Mouse (Mus musculus) frontal cortex, postnatal 14 days (tissue): ENCODE results near the gene Znhit3.

Source experiments
- DNase-seq, 2 experiments: peaks; one replicate each; pipeline ENCODE4 v3.0.0; 2022; ENCODE audit warnings: low spot score in 2 of 2

Znhit3 gene

DNA sequence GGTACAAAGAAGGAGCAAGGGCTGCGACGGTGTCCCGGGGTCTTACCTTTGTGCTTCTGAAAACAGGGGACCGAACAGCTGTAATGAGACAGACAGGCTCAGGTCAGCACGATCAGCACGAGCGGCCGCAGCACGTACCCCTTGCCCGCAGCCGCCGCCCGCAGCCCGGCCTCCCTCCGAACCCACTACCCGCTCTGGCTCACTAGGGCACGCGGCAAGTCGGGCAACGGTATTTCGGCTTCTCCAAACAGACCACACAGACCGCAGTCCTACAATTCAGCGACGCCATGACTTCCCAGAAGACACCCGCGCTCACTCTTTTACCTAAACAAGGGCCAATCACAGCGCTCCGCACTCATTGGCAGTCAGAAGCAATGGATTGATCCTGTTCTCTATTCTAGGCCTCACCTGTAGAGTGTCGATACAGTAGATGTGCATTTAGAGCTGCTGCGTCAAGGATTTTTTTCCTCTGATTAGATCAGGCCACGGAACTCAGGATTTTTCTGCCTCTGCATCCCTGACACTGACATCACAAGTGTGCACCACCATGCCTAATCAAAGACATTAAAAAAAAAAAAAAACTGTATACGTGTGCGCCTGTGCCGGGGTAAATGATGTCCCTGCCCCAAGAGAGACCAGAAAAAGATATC, at the start of gene Znhit3:
Znhit3 (minus strand) TSS at position 314 of the 650 bp plus-strand sequence.
- DNase-seq = peak; percentile 76 to 84

DNA sequence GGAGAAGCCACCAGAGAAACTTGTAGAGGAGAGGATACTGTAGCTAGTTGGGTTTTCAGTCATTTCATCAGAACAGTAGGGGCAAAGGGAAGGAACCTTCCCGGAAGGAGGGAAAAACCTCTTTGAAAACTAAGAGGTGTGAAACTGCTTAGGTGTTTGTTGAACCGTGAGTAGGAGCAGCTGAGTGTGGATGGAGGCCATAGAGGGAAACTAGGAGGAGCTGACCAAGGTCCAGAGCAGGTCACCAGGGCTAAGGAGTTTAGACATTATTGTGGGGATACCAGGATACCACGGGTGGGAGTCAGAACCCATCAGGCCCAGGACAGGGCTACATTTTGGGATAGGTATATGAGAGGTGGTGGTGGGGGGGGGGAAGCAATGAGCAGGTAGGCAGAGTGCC, 47.4 kb upstream of the Znhit3 start:
- DNase-seq = no peak

DNA sequence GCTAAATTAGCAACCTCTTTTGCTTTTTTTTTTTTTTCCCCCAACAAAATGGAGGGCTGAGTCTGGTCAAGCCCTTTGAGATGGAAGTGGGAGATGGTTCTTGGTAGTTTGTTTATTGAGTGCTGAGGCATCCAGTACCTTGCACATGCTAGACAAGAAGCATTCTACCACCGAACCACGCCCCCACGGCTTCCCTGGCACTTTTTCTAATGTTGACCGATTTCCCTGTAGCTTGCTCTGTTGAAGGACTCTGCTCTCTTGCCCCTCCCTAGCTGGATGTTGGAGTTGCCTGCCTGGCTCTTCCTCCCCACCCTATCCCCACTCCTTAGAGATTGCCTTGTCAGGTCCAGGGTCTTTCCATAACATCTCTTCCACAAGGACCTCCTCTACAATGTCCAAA, 46.4 kb upstream of the Znhit3 start:
- no peak for DNase-seq

DNA sequence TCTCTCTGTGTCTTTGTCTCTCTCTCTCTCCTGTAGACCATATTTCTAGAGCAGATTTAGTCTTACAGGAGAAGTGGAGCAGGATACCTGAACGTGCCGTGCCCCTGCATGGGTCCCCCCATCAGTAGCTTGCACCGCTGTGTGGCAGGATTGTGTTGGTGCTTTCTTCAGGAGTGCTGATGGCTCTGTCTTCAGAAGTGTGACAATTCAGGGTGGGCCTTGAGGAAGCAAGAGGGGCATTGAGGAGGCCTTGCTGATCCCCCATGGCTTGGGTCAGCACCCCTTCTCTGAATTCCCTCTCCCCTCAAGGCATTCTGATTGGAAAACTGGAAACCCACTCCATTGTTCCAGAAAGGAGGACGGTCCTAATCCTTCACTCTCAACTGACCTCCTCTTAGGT, 45.4 kb upstream of the Znhit3 start:
- no peak for DNase-seq

DNA sequence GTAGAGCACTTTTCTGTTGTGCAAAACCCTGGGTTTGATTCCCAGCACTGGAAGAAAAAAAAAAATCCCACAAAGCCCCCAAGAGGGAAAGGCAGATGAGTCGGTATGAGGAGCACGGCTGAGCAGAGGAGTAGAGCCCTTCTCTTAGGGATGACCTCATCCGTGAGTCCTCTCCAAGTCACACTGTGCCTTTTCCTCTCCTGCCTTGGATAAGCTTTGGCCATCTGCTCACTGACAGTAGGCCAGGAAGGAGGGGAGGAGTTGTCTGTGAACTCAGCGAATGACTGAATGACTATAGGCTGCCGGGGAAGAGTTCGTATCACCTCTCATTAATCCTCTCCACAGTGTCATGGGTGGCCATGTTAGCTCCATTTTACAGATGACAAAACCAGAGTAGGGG, 44.6 kb upstream of the Znhit3 start:
- no peak for DNase-seq

DNA sequence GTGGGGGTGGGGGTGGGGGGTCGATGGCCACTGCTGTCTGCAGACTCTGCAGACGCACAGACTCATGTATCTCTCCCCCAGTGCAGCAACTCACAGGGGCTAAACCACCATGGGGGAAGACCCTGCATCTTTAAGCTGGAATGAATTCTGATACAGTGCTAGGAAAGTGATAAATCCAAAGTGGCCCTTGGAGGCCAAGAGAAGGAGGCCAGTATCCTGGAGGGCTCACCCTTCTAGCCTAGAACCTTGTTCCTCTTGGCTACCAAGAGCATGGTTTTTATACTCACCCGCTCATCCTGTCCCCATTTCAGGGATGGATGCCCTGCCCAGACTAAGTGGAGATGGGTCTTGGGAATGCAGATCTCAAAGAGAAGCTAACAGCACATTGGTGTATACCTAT, 44.1 kb upstream of the Znhit3 start:
- DNase-seq = no peak

DNA sequence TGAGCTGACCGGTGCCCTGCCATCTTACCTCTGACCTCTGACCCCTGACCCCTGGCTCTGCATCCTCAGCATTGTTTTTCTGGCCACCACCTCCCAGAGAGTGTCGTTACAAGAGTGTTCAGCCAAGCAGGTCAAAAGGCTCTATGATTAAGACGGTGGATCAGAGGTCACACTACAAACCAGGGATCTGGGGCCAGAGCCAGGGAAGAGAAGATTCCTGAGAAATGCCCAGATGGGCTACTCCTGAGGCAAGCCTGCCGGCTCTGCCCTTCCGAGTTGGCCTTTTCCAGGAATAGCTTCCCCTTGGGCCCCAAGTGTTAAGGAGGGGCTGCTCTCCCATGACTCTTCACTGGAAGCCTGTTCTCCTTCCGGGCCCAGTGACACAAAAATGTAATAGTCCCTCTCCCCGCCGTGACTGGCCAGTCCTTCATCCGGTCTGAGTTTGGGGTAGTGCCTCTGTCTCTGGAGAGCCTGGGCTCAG, 43.6 kb upstream of the Znhit3 start:
- no peak for DNase-seq

DNA sequence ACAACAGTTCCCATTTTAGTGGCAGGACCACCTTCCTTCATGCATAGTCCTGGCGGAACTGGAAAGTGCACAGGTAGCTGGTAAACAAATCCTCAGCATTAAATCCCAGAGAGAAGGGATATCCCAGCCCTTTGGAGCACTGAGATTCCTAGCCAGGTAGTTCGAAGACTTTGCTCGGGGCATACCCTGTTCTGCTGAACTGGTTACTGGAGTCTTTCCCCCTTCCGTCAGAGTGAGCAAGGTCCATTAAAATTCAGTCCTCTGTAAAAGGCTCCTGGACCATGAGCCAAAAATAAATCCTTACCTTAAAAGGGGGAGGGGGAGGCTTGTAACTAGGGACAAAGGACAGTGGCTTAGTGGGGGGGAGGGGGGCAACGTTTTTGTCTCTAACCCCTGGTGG, 43.0 kb upstream of the Znhit3 start:
- no peak for DNase-seq

DNA sequence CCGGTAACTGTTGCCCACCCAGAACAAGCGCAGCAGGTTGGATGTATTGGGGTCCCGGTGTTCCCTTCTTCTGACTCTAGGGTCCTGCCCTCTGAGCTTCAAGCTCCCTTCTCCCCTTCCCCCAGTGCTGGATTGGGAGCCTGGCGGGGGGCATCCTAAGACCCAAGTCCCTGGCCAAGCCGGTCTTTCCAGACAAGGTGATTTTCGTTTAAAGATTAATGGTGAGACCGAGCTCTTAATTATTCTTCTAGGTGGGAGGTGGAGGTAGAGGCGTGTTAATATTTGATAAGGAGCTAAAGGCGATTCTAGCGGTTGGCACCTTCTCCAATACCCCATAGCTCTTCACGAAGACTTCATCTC, 42.1 kb upstream of the Znhit3 start:
- no peak for DNase-seq

DNA sequence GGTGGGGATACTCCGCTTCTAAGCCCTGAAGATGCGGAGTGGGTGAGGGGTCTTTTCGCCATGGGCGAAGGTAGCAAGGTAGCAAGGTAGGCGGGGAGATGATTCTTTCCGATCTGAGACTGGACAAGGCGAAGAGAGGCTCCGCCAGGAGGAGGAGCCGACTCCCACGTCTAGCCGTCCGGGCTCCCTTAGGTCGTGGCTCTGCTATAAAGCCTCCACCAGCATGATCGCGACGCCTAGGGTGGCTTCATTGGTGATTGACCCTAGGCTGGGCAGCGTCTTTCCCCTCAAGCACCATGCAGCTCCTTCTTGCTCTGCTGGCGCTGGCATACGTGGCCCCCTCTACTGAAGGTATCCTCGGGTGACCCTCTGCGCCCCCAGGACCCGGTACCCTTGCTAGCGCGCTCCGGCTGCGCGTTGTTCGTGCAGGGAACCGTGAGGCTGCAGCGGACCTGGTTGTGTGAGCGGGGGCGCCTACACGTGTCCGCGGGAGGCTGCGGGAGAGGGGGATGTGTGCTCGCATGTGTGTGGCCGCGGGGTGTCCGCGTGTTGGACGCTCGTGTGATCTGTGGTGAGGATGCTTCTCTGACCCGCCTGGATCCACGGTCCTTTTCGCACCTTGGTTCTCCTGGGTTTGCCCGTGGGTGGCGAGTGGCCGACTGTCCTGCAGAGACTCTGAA, 41.6 kb upstream of the Znhit3 start, which contains the start of gene Car4:
Car4 (plus strand) TSS at position 196 of the 680 bp plus-strand sequence.
- DNase-seq = peak in 1 of 2 experiments; percentile 12

DNA sequence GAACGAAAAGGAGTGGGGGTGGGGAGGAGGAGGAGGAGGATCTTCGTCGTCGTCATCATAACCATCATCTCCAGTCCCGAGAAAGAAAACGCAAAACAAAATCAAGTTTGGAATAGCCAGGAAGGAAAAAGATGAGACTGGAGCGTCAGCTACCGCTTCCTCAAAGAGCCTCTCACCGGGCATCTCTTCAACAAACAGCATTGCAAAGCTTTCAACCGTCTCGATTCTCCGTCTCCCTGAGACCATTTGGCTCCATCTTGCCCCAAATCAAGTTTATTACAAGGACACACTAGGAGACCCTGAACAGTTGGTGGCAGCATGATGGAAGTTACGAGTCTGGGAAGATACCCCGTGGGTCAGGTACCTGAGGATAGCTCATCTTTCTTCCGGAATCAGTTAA, 41.0 kb upstream of the Znhit3 start:
- no peak for DNase-seq

DNA sequence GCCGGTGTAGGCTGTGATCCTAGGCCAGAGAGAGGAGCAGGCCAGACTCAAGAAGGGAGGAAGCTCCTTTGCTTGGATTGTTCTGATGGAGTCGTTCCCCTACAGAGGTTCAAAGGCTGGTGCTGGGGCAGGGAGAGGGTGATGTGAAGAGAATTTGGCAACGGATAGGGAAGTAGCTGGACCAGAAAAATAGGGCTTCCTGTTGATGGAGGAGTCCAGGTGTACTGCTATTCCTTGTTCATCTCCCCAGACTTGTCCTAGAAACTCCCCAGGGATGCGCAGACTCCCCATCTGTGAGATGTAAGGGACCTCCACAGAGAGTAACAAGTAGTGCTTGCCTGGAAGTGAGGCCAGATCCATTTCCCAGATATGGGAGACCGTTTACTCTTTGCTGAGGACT, 40.2 kb upstream of the Znhit3 start:
- DNase-seq = no peak

DNA sequence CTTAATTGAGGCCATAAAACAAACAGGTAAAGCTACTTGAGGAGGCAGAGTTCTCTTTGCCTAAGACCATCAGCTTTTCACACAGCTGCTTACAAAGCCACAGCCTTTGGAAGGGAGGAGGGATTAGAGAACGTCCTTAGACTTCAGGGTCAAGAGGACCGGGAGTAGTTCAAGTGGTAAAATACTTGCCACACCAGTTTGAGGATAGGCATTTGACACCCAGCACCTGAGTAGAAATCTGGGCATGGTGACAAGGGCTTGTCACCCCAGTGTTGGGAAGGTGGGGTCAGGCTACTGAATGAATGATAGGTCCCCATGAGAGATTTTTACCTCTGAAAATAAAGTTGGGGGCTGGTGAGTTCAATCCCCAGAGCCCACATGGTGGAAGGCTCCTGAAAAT, 36.4 kb upstream of the Znhit3 start:
- DNase-seq = no peak

DNA sequence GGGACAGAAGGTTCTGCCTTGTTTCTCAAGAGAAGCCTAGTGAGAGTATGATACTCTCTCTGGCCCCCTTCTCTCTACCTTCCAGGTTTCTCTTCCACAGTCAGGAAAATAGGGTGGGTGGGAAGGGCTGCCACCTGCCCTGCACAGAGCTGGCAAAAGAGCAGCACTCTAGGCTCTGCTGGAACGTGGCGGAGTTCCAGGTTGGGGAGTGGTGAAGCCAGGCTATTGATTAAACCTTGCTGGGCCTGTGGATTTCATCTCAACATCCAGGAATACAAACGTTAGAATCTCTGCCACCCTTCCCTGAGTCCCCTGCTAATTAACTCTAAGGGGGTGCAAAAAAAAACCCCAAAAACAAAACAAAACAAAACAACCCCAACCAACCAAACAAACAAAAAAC, 32.4 kb upstream of the Znhit3 start:
- no peak for DNase-seq

DNA sequence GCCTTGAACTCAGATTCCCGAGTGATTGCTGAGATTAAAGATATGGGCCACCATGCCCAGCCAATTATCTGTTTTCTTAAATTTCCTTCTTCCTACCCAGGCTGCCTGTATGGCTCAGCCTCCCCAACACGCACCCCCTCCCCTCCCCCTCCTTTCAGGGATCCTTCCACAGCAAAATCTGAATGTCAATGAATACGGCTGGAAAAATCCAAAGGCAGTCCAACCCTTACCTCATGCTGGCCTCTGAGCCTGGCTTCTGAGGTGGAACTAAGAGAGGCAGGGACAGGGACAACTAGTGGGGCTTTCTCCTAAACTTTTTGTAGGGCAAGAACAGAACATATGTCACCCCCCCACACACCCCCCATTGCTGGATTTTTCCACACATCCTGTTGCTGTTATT, 31.9 kb upstream of the Znhit3 start:
- no peak for DNase-seq

DNA sequence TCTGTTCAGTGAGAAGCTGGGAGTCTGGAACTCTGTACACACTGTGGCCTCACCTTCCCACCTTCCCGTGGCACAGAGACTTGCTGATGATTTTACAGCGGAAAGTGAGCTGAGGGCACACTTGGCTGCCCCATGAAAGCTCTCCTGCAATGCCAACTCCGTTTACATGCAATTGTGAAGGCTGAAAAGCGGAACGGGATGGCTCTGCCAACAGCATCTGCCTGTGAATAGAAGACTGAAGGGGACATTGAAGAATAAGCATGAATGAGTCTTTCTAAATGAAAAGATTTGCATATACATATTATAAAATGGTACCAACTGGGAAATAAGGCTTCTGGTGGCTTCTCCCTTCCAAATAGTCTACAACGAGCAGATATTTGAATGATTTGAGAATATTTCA, 31.0 kb upstream of the Znhit3 start:
- no peak for DNase-seq

DNA sequence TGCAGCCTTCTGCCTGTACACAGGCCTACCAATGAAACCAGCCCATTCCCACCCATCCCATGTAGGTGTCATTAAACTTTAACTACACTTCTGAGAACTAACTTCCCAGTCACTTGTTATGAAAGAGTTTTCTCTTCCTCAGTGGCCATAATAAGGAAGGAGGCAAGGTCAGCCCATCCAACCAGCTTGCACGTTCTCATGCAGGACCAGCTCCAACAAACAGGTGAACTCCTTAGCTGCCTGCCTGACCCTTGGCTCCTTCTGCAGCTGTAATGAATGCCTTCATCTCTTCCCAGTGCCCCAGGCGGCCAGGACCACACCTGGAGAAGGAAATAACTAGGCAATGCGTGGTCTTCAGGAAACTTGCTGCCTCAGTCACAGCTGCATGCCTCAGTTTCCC, 29.7 kb upstream of the Znhit3 start:
- DNase-seq = no peak

DNA sequence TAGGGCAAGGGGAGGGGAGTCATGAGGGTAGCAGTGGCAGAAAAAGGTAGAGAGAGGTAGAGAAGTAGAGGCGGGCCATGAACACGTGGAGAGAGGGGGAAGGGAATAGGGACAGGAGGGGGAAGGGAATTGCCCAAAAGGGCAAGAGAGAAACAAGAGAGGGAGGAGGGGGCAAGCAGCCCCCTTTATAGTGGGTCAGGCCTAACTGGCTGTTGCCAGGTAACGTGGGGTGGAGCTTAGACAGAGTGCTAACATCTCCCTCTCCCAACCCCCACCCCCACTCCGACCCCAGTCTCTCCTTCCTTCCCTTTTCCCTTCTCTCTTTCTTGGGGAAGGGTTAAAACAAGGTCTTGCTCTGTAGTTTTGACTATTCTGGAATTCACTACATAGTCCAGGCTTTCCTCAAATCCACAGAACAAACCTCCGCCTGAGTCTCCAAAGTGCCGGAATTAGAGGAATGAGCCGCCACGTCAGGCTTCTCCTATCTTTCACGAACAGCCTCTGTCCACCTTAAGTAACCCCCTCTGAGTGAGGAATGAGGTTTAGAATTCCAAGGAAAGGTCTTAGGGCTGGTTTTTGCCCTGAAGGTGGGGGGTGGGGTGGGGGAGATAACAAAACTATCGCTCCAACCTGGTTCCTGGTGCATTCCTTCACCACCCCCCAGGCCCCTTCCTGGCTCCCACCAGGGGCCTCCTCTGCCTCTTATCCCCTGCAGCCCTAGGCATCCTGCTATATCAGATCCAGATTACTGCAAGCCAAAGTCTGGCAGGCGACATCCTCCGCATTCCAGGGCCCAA, 28.7 kb upstream of the Znhit3 start:
- DNase-seq = no peak

DNA sequence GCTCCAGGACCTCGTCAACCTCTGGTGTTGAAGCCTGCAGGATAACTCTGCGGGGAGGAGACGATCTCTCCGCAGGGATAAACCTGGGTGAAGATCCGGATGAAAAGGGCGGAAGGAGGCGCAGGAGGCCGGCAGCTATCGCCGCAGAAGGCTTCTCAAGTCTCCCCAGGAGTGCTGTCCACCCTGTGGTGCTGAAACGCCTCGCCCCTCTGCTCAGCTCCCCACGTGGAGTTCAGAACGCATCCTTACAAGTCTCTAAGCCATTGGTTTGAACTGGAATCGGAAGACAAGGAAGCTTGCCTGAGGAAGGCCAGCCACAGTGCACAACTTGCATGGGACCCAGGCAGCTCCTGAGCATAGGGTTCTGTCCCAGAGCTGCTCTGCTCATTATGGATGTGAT, 27.8 kb upstream of the Znhit3 start:
- DNase-seq = no peak

DNA sequence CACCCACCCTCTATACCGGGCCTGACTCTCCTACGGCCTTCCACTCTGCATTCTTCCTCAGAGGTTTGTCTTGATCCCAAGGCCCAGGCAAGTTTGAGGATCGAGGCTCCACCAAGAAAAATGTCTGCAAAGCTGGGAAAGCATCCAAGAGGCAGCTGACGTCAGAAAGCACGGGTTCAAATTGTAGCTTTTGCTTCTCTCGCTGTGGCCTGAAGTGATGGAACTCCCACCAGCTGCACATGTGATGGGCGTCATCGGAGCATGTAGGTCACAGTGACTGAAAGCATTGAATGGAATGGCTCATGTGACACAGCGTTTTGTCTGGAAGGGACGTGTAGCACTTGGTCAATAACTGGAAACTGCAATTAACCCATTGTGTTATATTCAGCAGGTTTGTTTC, 24.0 kb upstream of the Znhit3 start:
- no peak for DNase-seq

DNA sequence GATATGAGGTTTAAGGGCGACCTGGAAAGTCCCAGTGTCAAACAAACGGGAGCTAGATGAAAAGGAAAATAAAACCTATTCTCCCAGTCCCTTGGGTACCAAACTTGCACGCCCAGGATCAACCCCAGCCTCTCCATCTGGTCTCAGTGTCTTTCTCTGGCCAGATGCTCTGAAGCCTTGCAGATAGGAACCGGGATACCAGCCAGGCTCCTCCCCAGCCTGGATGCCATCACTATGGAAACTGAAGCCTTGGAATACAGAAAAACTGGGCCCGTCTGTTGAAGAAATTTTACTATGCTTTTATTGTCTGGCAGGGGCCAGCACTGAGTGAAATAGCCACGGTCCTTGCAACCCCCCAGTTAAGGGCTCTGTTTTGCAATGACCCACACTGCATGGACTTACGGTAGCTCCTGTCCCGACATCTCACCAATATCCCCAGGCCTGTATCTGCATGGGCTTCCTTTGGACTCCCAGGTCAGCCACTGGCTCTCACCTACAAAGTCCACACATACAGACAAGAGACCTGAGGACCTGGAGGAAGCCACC, 23.4 kb upstream of the Znhit3 start:
- peak; percentile 38 to 57 for DNase-seq

DNA sequence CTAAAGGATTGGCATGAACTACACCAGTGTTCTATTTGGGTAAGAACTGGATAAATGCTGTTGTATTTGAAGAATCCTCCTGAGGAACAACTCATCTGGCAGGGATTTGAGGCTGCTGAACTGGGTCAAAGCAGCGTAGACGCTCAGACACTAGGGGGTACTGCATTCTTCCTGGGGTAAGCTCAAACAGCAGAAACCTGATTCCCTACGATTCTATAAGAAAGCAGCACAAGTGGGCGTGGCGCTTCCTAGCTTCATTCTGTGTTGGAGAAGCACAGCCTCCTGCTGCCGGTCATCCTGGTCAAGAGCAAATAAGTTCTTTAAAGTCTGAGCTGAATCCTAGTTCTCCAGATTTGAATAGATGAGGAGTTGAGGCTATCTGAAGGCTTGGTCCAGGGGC, 16.1 kb upstream of the Znhit3 start:
- DNase-seq = no peak

DNA sequence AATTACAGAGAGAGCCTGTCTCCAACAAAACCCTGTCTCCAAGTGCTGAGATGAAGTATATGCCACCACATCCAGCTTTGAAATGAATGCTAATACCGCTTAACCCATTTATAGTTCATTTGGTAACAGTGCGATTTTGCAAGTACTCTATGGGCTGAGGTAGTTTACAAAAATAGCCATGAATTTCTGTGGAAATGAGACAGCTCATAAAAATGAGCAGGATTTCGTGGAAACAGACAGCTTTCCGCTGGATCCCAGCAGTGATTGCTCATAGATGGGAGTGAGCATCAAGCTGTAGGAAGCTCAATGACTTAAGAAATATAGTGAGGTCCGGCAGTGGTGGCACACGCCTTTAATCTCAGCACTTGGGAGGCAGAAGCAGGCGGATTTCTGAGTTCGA, 4.8 kb upstream of the Znhit3 start:
- no peak for DNase-seq
